Mouse (Mus musculus) gastrocnemius, postnatal 10 days (tissue): ENCODE results near the gene Btbd35f5. TPM values are rescaled to one million over a fixed set of nuclear protein-coding genes. Genes with fewer than 3 reads are reported as not detected.
"Not testable (repeated sequence)": the region's sequence is repeated elsewhere in the genome, so short reads cannot be mapped to it uniquely, and the experiment has no call there.

Experiments
- DNase-seq: peaks from one replicate; pipeline ENCODE4 v3.0.0; 2021; ENCODE audit warnings: mixed read lengths
- long read RNA-seq, 2 experiments: library from polyadenylated mRNA; stranded (forward); transcript quantifications; one replicate each; pipeline ENCODE4 v2.0.0; 2021
- total RNA-seq, 2 experiments: library from RNA; stranded (reverse); gene quantifications; 2 replicates each; pipeline ENCODE4 v1.2.3; 2021

Gene Btbd35f5
- total RNA-seq = not detected
- long read RNA-seq, experiment 1 = 0 reads
- long read RNA-seq, experiment 2 = 0 reads

- not testable (repeated sequence) for DNase-seq
These were observed at the start of gene Btbd35f5 for GRCm38 (mm10) chrX:32973597-32973996. Gene Btbd35f5 (plus strand): TSS chrX:32973897.

- DNase-seq = not testable (repeated sequence)
These were observed 32.2 kb upstream of the Btbd35f5 start, which contains the start of gene Gm21789 for GRCm38 (mm10) chrX:32941468-32941867. Gene Gm21789 (plus strand): TSS chrX:32941768.

Other genes starting within 250 kb of the Btbd35f5 start
- gene Btbd35f21, start 247.8 kb upstream of the Btbd35f5 start, total RNA-seq = not detected
- gene Btbd35f30, start 79.3 kb upstream of the Btbd35f5 start, total RNA-seq = not detected
- not detected for gene Gm21789, start 32.1 kb upstream of the Btbd35f5 start, total RNA-seq